Mouse (Mus musculus) embryo, embryonic 11.5 days (tissue): ENCODE data around the gene 1700017N19Rik.
"Not testable (repeated sequence)": the region's sequence is repeated elsewhere in the genome, so short reads cannot be mapped to it uniquely, and the experiment has no call there.

Experiments used
- DNase-seq: peaks from one replicate; pipeline ENCODE4 v3.0.0-alpha.2; 2012; ENCODE audit warnings: low read depth, low spot score

Gene 1700017N19Rik

GRCm38 (mm10) chr10:100590323-100590722, at the start of gene 1700017N19Rik, which contains the start of gene 4930430F08Rik:
Gene 1700017N19Rik, plus strand, starts transcription at chr10:100590484.
Gene 4930430F08Rik, minus strand, starts transcription at chr10:100590423.
- DNase-seq: no peak

DNA sequence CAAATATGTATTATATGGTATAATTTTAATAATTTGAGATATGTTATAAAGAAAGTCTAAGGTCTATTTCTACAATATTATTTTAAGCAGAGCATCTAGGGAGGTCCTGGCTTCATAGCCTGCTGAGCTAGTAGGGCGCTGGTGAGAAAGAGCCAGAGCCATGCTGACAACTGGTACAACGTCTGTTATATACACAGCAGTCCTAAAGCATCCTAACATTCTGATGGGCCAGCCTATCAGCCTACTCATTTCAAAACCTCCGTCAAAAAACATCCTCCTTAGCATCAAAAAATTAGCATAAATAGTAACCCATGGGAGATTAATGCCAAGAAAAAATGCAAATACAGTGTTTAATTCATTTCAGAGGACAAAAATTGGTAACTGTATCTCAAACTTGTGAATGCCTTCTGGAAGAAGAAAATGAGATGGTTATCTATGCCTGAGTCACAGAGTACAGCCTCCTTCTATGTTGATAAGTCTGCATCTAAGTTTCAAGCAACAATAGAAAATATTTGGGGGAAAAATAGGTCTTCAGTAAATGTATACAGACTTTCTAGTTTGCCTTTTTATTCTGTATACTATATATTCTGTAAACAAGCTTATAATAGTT, 33.6 kb upstream of the 1700017N19Rik start:
- no peak for DNase-seq

DNA sequence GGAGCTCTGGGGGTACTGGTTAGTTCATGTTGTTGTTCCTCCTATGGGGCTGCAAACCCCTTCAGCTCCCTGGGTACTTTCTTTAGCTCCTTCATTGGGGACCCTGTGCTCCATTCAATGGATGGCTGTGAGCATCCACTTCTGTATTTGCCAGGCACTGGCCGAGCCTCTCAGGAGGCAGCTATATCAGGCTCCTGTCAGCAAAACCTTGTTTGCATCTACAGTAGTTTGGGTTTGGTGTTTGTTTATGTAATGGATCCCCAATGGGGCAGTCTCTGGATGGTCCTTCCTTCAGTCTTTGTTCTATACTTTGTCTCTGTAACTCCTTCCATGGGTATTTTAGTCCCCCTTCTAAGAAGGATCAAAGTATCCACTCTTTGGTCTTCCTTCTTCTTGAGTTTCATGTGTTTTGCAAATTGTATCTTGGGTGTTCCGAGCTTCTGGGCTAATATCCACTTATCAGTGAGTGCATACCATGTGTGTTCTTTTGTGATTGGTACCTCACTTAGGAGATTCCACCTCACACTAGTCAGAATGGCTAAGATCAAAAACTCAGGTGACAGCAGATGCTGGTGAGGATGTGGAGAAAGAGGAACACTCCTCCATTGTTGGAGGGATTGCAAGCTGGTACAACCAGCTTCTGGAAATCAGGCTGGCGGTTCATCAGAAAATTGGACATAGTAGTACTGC, 29.9 kb upstream of the 1700017N19Rik start:
- DNase-seq: not testable (repeated sequence)

DNA sequence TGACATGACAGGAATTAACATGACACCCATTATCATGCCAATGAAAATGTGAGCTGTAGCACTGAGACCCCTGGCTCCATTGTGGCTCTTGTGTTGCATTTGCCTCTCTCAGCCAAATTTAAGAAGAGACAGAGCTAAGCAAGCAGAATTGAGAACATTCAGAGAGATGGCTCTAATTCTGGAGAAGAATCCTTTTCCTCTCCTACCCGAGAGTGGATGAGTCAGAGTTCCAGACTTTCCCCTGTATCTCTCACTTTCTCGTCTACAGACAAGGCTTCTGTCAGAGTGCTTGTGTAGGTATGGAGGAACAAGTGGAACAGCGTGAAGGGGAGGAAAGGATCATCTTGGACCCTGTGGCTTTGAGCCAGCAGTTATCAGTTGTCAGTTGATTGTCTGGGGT, 26.2 kb upstream of the 1700017N19Rik start:
- DNase-seq: no peak

DNA sequence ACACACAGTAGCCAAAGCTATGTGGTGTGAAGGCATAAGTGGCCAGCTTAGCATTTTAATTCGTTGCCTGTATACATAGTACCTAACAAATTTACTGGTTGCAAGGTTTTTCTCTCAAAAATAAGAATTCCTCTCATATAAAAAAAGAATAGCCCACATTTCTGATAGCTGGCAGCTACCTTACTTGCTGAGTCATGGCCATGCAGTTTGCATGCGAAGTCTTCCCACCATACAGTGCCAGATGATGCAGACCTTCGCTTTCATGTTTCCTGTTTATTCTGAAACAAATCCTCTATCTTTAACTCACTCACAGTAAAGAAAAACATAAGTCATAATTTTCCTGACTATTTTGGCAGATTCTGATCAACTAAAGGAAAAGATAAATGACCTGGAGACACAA, 18.6 kb upstream of the 1700017N19Rik start:
- no peak for DNase-seq

- DNase-seq: no peak
Measured at GRCm38 (mm10) chr10:100574505-100575149, 15.7 kb upstream of the 1700017N19Rik start.

- no peak for DNase-seq
Measured at GRCm38 (mm10) chr10:100575294-100575693, 15.0 kb upstream of the 1700017N19Rik start.

DNA sequence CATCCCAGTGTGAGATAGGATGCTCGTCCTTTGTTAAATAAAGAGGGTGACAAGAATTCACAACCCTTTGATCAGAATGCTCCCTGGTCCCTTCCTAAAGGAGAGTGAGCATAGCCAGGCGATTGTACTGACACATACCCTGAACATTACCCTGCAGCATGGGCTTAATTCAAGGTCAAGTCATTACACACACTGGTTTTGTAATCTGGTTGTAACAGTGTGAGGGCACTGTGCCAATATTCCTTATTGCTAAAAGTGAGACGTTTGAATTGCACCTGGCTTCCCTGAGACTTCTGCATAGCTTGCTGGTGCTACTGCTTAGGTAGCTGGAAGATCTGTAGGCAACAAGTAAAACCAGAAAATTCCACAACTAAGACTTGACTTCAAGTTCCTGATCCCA, 6.1 kb upstream of the 1700017N19Rik start:
- no peak for DNase-seq

DNA sequence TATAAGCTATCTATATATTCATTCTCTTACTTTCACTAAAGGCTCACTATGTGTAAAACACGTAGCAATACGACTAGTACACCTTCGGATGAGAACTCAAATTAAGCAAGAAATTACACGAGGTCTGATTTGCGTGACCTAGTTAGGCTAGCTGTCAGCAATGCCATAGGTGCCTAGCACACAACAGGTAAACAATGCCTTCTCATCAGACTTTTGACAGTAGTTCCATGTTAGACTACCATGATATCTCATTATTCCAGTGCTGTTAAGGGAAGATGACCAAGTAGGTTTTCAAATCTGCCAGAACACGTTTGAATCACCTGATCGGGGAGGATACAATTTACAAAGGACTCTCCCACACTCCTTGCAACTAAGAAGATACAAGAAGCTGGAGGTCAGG, 1.8 kb upstream of the 1700017N19Rik start:
- no peak for DNase-seq

DNA sequence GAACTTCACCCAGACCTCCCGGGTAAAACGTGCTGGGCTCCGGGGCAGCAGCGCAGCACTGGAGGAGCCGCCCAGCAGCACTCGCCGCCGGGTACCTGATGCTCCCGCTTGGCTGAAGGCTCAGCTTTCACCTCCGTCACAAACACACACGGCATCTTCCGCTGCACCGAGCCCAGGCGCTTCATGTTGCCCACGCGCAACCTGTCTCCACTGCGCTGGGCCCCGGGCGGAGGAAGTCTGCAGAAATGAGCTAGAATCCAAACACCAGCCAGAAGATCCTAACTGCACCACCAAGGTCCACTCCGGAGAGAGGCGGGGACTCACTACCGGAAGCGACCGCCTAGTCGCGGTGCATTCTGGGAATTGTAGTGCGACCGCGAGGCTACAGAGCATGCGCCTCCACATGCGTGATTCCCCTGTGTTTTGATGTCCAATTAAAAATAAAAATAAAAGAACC, 1.3 kb upstream of the 1700017N19Rik start:
- peak; percentile 85 for DNase-seq

- DNase-seq: no peak
Measured at GRCm38 (mm10) chr10:100598339-100598738, 8.1 kb downstream of the 1700017N19Rik start.

- no peak for DNase-seq
Measured at GRCm38 (mm10) chr10:100603511-100603910, 13.2 kb downstream of the 1700017N19Rik start.

DNA sequence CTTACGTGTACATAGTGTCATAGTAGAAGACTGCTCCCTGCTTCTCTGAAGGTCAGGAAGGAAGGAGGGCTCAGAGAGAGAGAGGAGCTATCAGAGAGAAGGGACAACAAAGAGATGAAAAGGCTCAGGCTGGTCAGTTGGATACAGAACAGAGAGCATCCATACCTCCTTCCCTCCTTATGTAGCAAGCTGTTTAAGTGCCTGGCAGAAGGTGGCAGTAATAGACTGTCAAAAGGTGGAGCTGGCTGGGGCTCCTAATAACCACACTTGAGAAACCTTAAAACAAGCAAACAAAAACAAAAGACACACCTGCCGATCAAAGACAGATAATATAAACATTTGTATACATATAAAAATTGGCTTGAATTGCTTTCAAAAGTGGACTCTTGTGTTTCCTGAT, 14.0 kb downstream of the 1700017N19Rik start:
- DNase-seq: no peak

GRCm38 (mm10) chr10:100617233-100617903, 27.1 kb downstream of the 1700017N19Rik start:
- no peak for DNase-seq

GRCm38 (mm10) chr10:100619474-100619873, 29.2 kb downstream of the 1700017N19Rik start:
- no peak for DNase-seq

GRCm38 (mm10) chr10:100620040-100620439, 29.8 kb downstream of the 1700017N19Rik start:
- DNase-seq: no peak

DNA sequence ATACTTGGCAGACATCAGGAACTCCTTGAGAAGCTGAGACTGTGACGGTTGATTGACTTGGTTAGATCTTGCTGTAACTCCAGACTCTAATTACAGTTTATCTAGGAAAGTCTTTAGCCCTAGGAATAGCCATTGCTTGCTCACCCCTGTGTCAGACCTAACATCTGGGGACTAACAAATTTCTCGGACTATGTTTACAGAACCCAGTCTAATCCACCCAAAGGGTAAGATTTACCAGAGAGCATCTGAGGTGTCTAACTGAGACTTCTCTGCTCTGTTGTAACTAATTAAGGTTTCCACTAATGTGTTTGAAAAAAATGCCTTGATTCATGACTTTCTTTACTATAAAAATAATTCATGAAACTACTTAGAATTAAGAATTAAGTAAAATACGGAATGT, 32.2 kb downstream of the 1700017N19Rik start:
- no peak for DNase-seq

DNA sequence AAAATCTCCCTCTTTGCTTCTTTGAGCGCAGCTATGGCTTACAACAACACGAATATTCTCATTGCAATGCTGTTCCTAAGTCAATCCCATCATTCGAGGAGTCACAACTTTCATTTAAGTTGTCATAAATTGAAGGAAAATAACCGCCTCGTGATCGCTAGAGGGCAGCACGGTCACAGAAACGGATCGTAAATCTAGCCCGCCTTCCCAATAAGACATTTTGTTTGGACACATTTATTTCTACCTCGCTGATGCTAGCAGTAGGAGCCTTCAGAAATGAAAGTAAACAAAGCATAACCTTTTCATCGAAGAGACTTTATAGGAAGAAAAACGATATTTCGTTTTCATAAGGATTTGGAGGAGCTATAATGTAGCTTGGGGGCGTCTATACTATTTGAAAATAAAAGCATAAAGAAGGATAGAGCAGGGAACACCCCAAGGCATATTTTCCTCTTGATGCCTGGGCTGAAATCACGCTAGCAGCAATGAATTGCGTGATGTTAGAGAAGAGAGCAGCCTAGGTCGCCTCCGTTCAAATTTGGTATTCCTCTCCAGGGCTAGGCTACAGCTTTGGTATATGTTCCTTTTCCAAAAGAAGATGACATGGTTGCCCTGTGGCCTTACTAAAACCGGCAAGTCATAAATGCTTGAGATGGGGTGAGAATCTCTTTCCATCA, 39.6 kb downstream of the 1700017N19Rik start:
- DNase-seq: peak; percentile 22

DNA sequence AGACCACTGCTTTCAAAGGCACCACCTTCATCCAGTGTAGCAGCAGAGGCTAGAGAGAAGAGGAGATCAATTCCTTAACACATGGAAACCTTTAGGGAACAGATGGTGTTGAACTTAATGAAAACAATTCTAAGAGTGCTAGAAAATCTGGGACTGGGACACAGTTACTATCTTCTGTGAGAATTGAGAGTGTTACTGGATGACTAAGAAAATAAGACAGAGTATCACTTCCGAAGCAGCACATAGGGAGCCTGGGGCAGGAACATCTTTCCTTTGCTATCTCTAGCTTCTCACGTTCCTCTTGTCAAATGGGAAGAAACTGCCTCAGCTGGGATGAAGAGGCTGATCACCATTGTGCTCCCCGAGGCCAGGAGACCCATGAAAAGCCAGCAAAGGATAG, 52.6 kb downstream of the 1700017N19Rik start:
- no peak for DNase-seq

- DNase-seq: no peak
Measured at GRCm38 (mm10) chr10:100645331-100645935, 55.1 kb downstream of the 1700017N19Rik start.

DNA sequence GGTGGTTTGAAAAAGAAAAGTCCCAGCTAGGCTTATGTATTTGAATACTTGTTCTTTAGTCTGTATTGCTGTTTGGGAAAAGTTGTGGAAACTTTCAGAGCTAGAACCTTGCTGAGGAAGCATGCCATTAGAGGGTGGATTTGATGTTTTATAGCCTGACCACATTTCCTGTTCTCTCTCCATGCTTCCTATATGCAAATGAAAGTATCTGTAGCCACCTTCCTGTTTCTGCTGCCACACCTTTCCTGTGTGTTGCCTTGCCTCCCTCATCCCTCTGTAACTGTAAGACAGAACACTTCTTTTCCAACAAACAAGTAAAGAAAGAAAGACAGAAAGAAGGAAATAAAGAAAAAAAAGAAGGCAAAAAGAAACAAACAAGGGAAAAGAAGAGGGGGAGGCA, 63.9 kb downstream of the 1700017N19Rik start:
- no peak for DNase-seq
